Mouse (Mus musculus) midbrain, embryonic 14.5 days (tissue): ENCODE data around the gene Ankrd34a. TPM values are rescaled to one million over a fixed set of nuclear protein-coding genes. Genes with fewer than 3 reads are reported as not detected.
A peak's percentile ranks its signal among the peaks of the same experiment; 100 is the strongest.

ENCODE experiments used
- ATAC-seq: fragments of 200-750 bp; cut with Nextera tagmentation; 2 replicates; pipeline ENCODE4 v1.8.0; 2017; ENCODE audit warnings: moderate number of reproducible peaks, moderate library complexity; ENCODE audit not compliant: low FRiP score, low TSS enrichment
- DNase-seq: peaks from one replicate; pipeline ENCODE4 v3.0.0-alpha.2; 2015
- H3K27ac ChIP-seq: fragments of 300-500 bp; sonication (generic); replicated peaks from 2 replicates; pipeline ENCODE4 v1.5.1; 2014; ENCODE audit warnings: mild to moderate bottlenecking, low read depth, low read length, moderate library complexity
- H3K27me3 ChIP-seq: fragments of 300-500 bp; sonication (generic); 2 replicates; pipeline ENCODE4 v1.6.1; 2014; ENCODE audit warnings: low read length, control low read depth, mixed read lengths; ENCODE audit not compliant: control insufficient read depth, insufficient read depth
- H3K36me3 ChIP-seq: fragments of 300-500 bp; sonication (generic); 2 replicates; pipeline ENCODE4 v1.6.1; 2014; ENCODE audit warnings: low read length, control low read depth; ENCODE audit not compliant: control insufficient read depth, insufficient read depth
- H3K4me1 ChIP-seq: fragments of 300-500 bp; sonication (generic); 2 replicates; pipeline ENCODE4 v1.6.1; 2014; ENCODE audit warnings: mild to moderate bottlenecking, antibody characterized with exemption, low read length, control low read depth; ENCODE audit not compliant: control insufficient read depth, insufficient read depth
- H3K4me2 ChIP-seq: fragments of 300-500 bp; sonication (generic); 2 replicates; pipeline ENCODE4 v1.6.1; 2014; ENCODE audit warnings: mild to moderate bottlenecking, low read length, moderate library complexity
- H3K4me3 ChIP-seq: fragments of 300-500 bp; sonication (generic); replicated peaks from 2 replicates; pipeline ENCODE4 v1.5.1; 2014; ENCODE audit warnings: low read depth, low read length
- H3K9ac ChIP-seq: fragments of 300-500 bp; sonication (generic); replicated peaks from 2 replicates; pipeline ENCODE4 v1.6.1; 2014; ENCODE audit warnings: mild to moderate bottlenecking, low read length, moderate library complexity
- H3K9me3 ChIP-seq: fragments of 300-500 bp; sonication (generic); 2 replicates; pipeline ENCODE4 v1.6.1; 2016; ENCODE audit warnings: low read length, control low read depth, mixed read lengths; ENCODE audit not compliant: control insufficient read depth
- WGBS: fragments of 180-500 bp; shearing (Covaris S2); extraction: QIAGEN DNeasy Blood & Tissue Kit; methylation state at CpG from one replicate; pipeline ENCODE4 v1.1.7; 2014; 5-methylcytosine and 5-hydroxymethylcytosine counted together
- polyA plus RNA-seq: library from polyadenylated mRNA; unstranded; fragments of >200 nt; fragmentation: Nextera tagmentation; extraction: Ambion mirVana; gene quantifications from 2 replicates; pipeline ENCODE4 v1.2.1, GENCODE M21; 2014

The Ankrd34a gene
- polyA plus RNA-seq, 1 experiment from 2014 or later: 12.0 TPM

GRCm38 (mm10) chr3:96559911-96560850 is 36.3 kb upstream of the Ankrd34a start:
- Histone ChIP-seq H3K4me2 (peak overlapping the region; percentile 76), H3K27ac (no peak overlapping the region), H3K9ac (peak overlapping the region; percentile 59; the same call in 1 of the 2 replicates), H3K4me1 (peaks cover 40% of the 10 kb centered on the region), H3K27me3 (no peaks in the 10 kb centered on the region), H3K9me3 (no peaks in the 10 kb centered on the region), H3K4me3 (peak overlapping the region; percentile 72), H3K36me3 (peaks cover 22% of the 10 kb centered on the region)
- DNase-seq (no peak), ATAC-seq (no peak)
- WGBS: 91% methylated on average over 23 of the region's 23 CpGs

- no peak for ATAC-seq
Measured at GRCm38 (mm10) chr3:96560881-96561668, 35.4 kb upstream of the Ankrd34a start.

GRCm38 (mm10) chr3:96561946-96562681 is 34.3 kb upstream of the Ankrd34a start:
- H3K4me3 ChIP-seq: no peak overlapping the region
- H3K9ac ChIP-seq: no peak overlapping the region
- H3K4me2 ChIP-seq: no peak overlapping the region
- WGBS: 57% methylated on average over 10 of the region's 10 CpGs
- peaks cover 33% of the 10 kb centered on the region for H3K4me1 ChIP-seq
- H3K9me3 ChIP-seq: no peaks in the 10 kb centered on the region
- DNase-seq: no peak
- no peaks in the 10 kb centered on the region for H3K27me3 ChIP-seq
- no peak for ATAC-seq
- H3K27ac ChIP-seq: 0 out of 2 replicates have a peak overlapping the region, but pooled peaks have one; percentile 37
- H3K36me3 ChIP-seq: peaks cover 22% of the 10 kb centered on the region

More at GRCm38 (mm10) chr3:96560881-96561668, 35.4 kb upstream of the Ankrd34a start:
- Histone ChIP-seq H3K27ac (no peak overlapping the region), H3K4me3 (0 out of 2 replicates have a peak overlapping the region, but pooled peaks have one; percentile 72), H3K36me3 (peaks cover 22% of the 10 kb centered on the region), H3K9ac (no peak overlapping the region), H3K9me3 (no peaks in the 10 kb centered on the region), H3K27me3 (no peaks in the 10 kb centered on the region), H3K4me1 (peaks cover 40% of the 10 kb centered on the region), H3K4me2 (peak overlapping the region; percentile 76)
- 89% methylated on average over 9 of the region's 9 CpGs for WGBS
- no peak for DNase-seq

GRCm38 (mm10) chr3:96563267-96563666 is 33.2 kb upstream of the Ankrd34a start:
- 94% methylated on average over 8 of the region's 8 CpGs for WGBS
- no peaks in the 10 kb centered on the region for H3K27me3 ChIP-seq
- H3K9ac ChIP-seq: no peak overlapping the region
- no peak for ATAC-seq
- H3K4me3 ChIP-seq: no peak overlapping the region
- H3K4me1 ChIP-seq: peaks cover 33% of the 10 kb centered on the region
- no peak overlapping the region for H3K27ac ChIP-seq
- H3K4me2 ChIP-seq: no peak overlapping the region
- peaks cover 22% of the 10 kb centered on the region for H3K36me3 ChIP-seq
- H3K9me3 ChIP-seq: no peaks in the 10 kb centered on the region
- DNase-seq: no peak

- Histone ChIP-seq H3K36me3 (peaks cover 22% of the 10 kb centered on the region), H3K4me1 (peaks cover 27% of the 10 kb centered on the region), H3K27ac (no peak overlapping the region), H3K4me2 (no peak overlapping the region), H3K9me3 (no peaks in the 10 kb centered on the region), H3K27me3 (no peaks in the 10 kb centered on the region), H3K9ac (no peak overlapping the region), H3K4me3 (no peak overlapping the region)
- WGBS: 83% methylated on average over 10 of the region's 10 CpGs
- DNase-seq (no peak), ATAC-seq (no peak)
Measured at GRCm38 (mm10) chr3:96563911-96564632, 32.4 kb upstream of the Ankrd34a start.

GRCm38 (mm10) chr3:96564633-96565032 is 31.8 kb upstream of the Ankrd34a start:
- 84% methylated on average over 7 of the region's 7 CpGs for WGBS
- no peak overlapping the region for H3K27ac ChIP-seq
- H3K4me3 ChIP-seq: no peak overlapping the region
- H3K4me2 ChIP-seq: no peak overlapping the region
- peaks cover 21% of the 10 kb centered on the region for H3K4me1 ChIP-seq
- H3K9me3 ChIP-seq: no peaks in the 10 kb centered on the region
- H3K27me3 ChIP-seq: no peaks in the 10 kb centered on the region
- H3K36me3 ChIP-seq: peaks cover 20% of the 10 kb centered on the region
- ATAC-seq (no peak), DNase-seq (no peak)
- H3K9ac ChIP-seq: no peak overlapping the region

- no peak overlapping the region for H3K4me2 ChIP-seq
- 90% methylated on average over 3 of the region's 3 CpGs for WGBS
- H3K4me1 ChIP-seq: peaks cover 16% of the 10 kb centered on the region
- H3K27me3 ChIP-seq: no peaks in the 10 kb centered on the region
- no peak for ATAC-seq
- no peaks in the 10 kb centered on the region for H3K9me3 ChIP-seq
- peaks cover 15% of the 10 kb centered on the region for H3K36me3 ChIP-seq
- no peak overlapping the region for H3K9ac ChIP-seq
- no peak overlapping the region for H3K27ac ChIP-seq
- DNase-seq: no peak
- H3K4me3 ChIP-seq: no peak overlapping the region
Measured at GRCm38 (mm10) chr3:96565105-96565504, 31.3 kb upstream of the Ankrd34a start.
